Mouse (Mus musculus) granulocyte monocyte progenitor cell, adult 5-6 weeks (primary cell): ENCODE data around the gene Kcnmb3. TPM values are rescaled to one million over a fixed set of nuclear protein-coding genes. Genes with fewer than 3 reads are reported as not detected.
A peak's percentile ranks its signal among the peaks of the same experiment; 100 is the strongest.
"Not testable (repeated sequence)": the region's sequence is repeated elsewhere in the genome, so short reads cannot be mapped to it uniquely, and the experiment has no call there.

Experiments used
- ATAC-seq: replicated peaks from 2 replicates; pipeline ENCODE4 v1.8.0; 2016; ENCODE audit warnings: mild to moderate bottlenecking, moderate TSS enrichment, inconsistent platforms; ENCODE audit not compliant: poor library complexity, severe bottlenecking
- total RNA-seq, 2 experiments: library from RNA; stranded (forward) in 1 of 2; stranded (reverse) in 1 of 2; fragments of 200-712, 200-1000 nt in 1 of 2; fragments of >200 nt in 1 of 2; fragmentation: Nextera tagmentation in 1 of 2; gene quantifications; 2 replicates each; pipeline ENCODE4 v1.2.3; 2014 to 2017

Kcnmb3 gene
- total RNA-seq, 2 experiments from 2014 or later: not detected

GRCm38 (mm10) chr3:32437820-32438219, 54.2 kb downstream of the Kcnmb3 start:
- no peak for ATAC-seq

- no peak for ATAC-seq
Measured at GRCm38 (mm10) chr3:32437297-32437696, 54.7 kb downstream of the Kcnmb3 start.

- no peak for ATAC-seq
Measured at GRCm38 (mm10) chr3:32436101-32436500, 55.9 kb downstream of the Kcnmb3 start.

- ATAC-seq: no peak
Measured at GRCm38 (mm10) chr3:32434016-32434415, 58.0 kb downstream of the Kcnmb3 start.

GRCm38 (mm10) chr3:32430394-32430793, 61.6 kb downstream of the Kcnmb3 start:
- ATAC-seq: no peak

- ATAC-seq: not testable (repeated sequence)
Measured at GRCm38 (mm10) chr3:32429351-32429750, 62.7 kb downstream of the Kcnmb3 start.

- no peak for ATAC-seq
Measured at GRCm38 (mm10) chr3:32428921-32429320, 63.1 kb downstream of the Kcnmb3 start.

- ATAC-seq: no peak
Measured at GRCm38 (mm10) chr3:32428361-32428760, 63.7 kb downstream of the Kcnmb3 start.

GRCm38 (mm10) chr3:32427695-32428094, 64.3 kb downstream of the Kcnmb3 start:
- ATAC-seq: peak; percentile 95

Other genes starting within 250 kb of the Kcnmb3 start
- gene Zmat3, start 126.2 kb downstream of the Kcnmb3 start, total RNA-seq (2014; fragmentation: Nextera tagmentation): 0.97 and 0.98 TPM in 2 replicates
- gene Zmat3, start 126.2 kb downstream of the Kcnmb3 start, total RNA-seq (2017): under 0.01 and 0.22 TPM in 2 replicates
- 17.8 and 41.0 TPM in 2 replicates for gene Pik3ca, start 94.6 kb downstream of the Kcnmb3 start, total RNA-seq (2014; fragmentation: Nextera tagmentation)
- gene Pik3ca, start 94.6 kb downstream of the Kcnmb3 start, total RNA-seq (2017): 21.0 and 25.3 TPM in 2 replicates
- gene Zfp639, start 18.0 kb upstream of the Kcnmb3 start, total RNA-seq (2014; fragmentation: Nextera tagmentation): 45.9 and 55.1 TPM in 2 replicates
- 41.1 and 79.6 TPM in 2 replicates for gene Zfp639, start 18.0 kb upstream of the Kcnmb3 start, total RNA-seq (2017)
- 8.9 and 28.4 TPM in 2 replicates for gene Mfn1, start 37.2 kb upstream of the Kcnmb3 start, total RNA-seq (2014; fragmentation: Nextera tagmentation)
- gene Mfn1, start 37.2 kb upstream of the Kcnmb3 start, total RNA-seq (2017): 64.5 and 101 TPM in 2 replicates
- gene Gnb4, start 124.4 kb upstream of the Kcnmb3 start, total RNA-seq (2014; fragmentation: Nextera tagmentation): 3.8 and 5.4 TPM in 2 replicates
- 1.7 and 4.4 TPM in 2 replicates for gene Gnb4, start 124.4 kb upstream of the Kcnmb3 start, total RNA-seq (2017)
- 90.3 and 123 TPM in 2 replicates for gene Actl6a, start 214.1 kb upstream of the Kcnmb3 start, total RNA-seq (2014; fragmentation: Nextera tagmentation)
- gene Actl6a, start 214.1 kb upstream of the Kcnmb3 start, total RNA-seq (2017): 81.5 and 97.4 TPM in 2 replicates
- gene Ndufb5, start 244.8 kb upstream of the Kcnmb3 start, total RNA-seq (2014; fragmentation: Nextera tagmentation): 279 and 293 TPM in 2 replicates
- 250 and 266 TPM in 2 replicates for gene Ndufb5, start 244.8 kb upstream of the Kcnmb3 start, total RNA-seq (2017)
- gene Mrpl47, start 245.4 kb upstream of the Kcnmb3 start, total RNA-seq (2014; fragmentation: Nextera tagmentation): 22.1 and 64.1 TPM in 2 replicates
- 42.6 and 62.5 TPM in 2 replicates for gene Mrpl47, start 245.4 kb upstream of the Kcnmb3 start, total RNA-seq (2017)